Mouse (Mus musculus) CH12.LX (cell line): ENCODE data around the gene Adipor1.

Source experiments
- CTCF ChIP-seq, 2 experiments: IDR thresholded peaks in 1 of 2; conservative IDR thresholded peaks in 1 of 2; 2 replicates each; pipeline ENCODE4 v1.5.1; 2011 to 2012; ENCODE audit warnings: low read depth in 2 of 2, low read length in 2 of 2, improper control_type of control experiment in 1 of 2, inconsistent platforms in 1 of 2, mild to moderate bottlenecking in 1 of 2, moderate library complexity in 1 of 2
- ELF1 ChIP-seq: IDR thresholded peaks from 2 replicates; pipeline ENCODE4 v1.6.1; 2014; ENCODE audit warnings: low read depth, mild to moderate bottlenecking, inconsistent platforms, low read length, improper control_type of control experiment
- EP300 ChIP-seq: IDR thresholded peaks from 2 replicates; pipeline ENCODE4 v1.6.1; 2011; ENCODE audit warnings: low read length, improper control_type of control experiment
- GABPA ChIP-seq: IDR thresholded peaks from 2 replicates; pipeline ENCODE4 v1.6.1; 2012; ENCODE audit warnings: low read depth, low read length, improper control_type of control experiment, inconsistent platforms; ENCODE audit not compliant: insufficient replicate concordance
- JUN ChIP-seq: IDR thresholded peaks from 2 replicates; pipeline ENCODE4 v1.6.1; 2011; ENCODE audit warnings: low read depth, mild to moderate bottlenecking, low read length, improper control_type of control experiment, moderate library complexity; ENCODE audit not compliant: insufficient read depth
- MAFK ChIP-seq: IDR thresholded peaks from 2 replicates; pipeline ENCODE4 v1.6.1; 2011; ENCODE audit warnings: low read length, improper control_type of control experiment; ENCODE audit not compliant: insufficient replicate concordance
- MAZ ChIP-seq: IDR thresholded peaks from 2 replicates; pipeline ENCODE4 v1.6.1; 2012; ENCODE audit warnings: low read depth, mild to moderate bottlenecking, inconsistent platforms, low read length, improper control_type of control experiment, moderate library complexity
- MYC ChIP-seq: IDR thresholded peaks from 2 replicates; pipeline ENCODE4 v1.6.1; 2011; ENCODE audit warnings: low read depth, mild to moderate bottlenecking, improper control_type of control experiment, low read length
- POLR2A ChIP-seq: IDR thresholded peaks from 2 replicates; pipeline ENCODE4 v1.6.1; 2011; ENCODE audit warnings: low read depth, mild to moderate bottlenecking, improper control_type of control experiment, low read length
- SIN3A ChIP-seq: IDR thresholded peaks from 2 replicates; pipeline ENCODE4 v1.6.1; 2012; ENCODE audit warnings: low read length, improper control_type of control experiment, inconsistent platforms
- TCF12 ChIP-seq: IDR thresholded peaks from 2 replicates; pipeline ENCODE4 v1.6.1; 2014; ENCODE audit warnings: low read depth, mild to moderate bottlenecking, inconsistent platforms, low read length, improper control_type of control experiment
- UBTF ChIP-seq: IDR thresholded peaks from 2 replicates; pipeline ENCODE4 v1.6.1; 2012; ENCODE audit warnings: low read depth, mild to moderate bottlenecking, inconsistent platforms, low read length, improper control_type of control experiment, moderate library complexity
- ZKSCAN1 ChIP-seq: IDR thresholded peaks from 2 replicates; pipeline ENCODE4 v1.6.1; 2012; ENCODE audit warnings: low read depth, inconsistent platforms, low read length, improper control_type of control experiment, borderline replicate concordance
- ZNF384 ChIP-seq: IDR thresholded peaks from 2 replicates; pipeline ENCODE4 v1.6.1; 2012; ENCODE audit warnings: low read depth, low read length, improper control_type of control experiment, inconsistent platforms

DNA sequence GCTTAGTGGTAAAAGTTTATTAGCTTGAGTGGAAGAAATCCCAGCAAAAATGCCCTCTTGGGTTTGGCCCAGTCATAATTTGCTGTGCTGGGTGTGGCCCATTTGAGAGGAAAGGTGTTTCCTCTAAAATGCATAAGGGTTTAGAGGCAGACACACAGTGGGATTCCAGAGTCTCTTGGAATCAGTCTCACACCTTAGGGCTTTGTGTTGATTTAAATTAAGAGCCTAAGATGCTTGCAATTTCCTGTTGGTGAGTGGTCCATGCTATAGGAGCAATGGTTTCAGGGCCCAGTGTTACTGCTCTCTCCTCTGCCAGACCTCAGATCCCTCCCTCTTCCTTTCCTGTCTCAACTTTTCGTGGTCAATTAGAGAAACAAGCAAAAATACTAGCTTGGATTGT is 4.0 kb downstream of the Adipor1 start:
- TF ChIP-seq CTCF (conservative IDR thresholded peaks at IDR 0.05 in 1 of 2, IDR thresholded peaks at IDR 0.05 in 1 of 2; ENCODE audit: low read depth in 2 of 2, low read length in 2 of 2), result no peak
- TF ChIP-seq MAZ, result no peak
- TF ChIP-seq MAFK, result no peak
- TF ChIP-seq POLR2A, result no peak
- TF ChIP-seq EP300, result no peak
- no peak for TF ChIP-seq ZKSCAN1
- TF ChIP-seq UBTF, result no peak
- TF ChIP-seq GABPA, result no peak
- no peak for TF ChIP-seq SIN3A
- no peak for TF ChIP-seq ZNF384
- no peak for TF ChIP-seq TCF12
- no peak for TF ChIP-seq JUN
- TF ChIP-seq ELF1, result no peak
- no peak for TF ChIP-seq MYC
